Mouse (Mus musculus) embryonic fibroblast, embryonic 13.5 days (primary cell): ENCODE results near the gene Znhit2. TPM values are rescaled to one million over a fixed set of nuclear protein-coding genes. Genes with fewer than 3 reads are reported as not detected.

Experiments used
- H3K27ac ChIP-seq: 2 replicates; pipeline ENCODE4 v1.5.1; 2012; ENCODE audit warnings: low read length, control low read depth, inconsistent platforms; ENCODE audit not compliant: insufficient read depth
- H3K4me1 ChIP-seq: 2 replicates; pipeline ENCODE4 v1.6.1; 2011; ENCODE audit warnings: low read length; ENCODE audit not compliant: control insufficient read depth, insufficient read depth
- H3K4me3 ChIP-seq: 2 replicates; pipeline ENCODE4 v1.5.1; 2011; ENCODE audit warnings: mild to moderate bottlenecking, control low read depth, low read length; ENCODE audit not compliant: insufficient read depth
- CTCF ChIP-seq: IDR thresholded peaks from 2 replicates; pipeline ENCODE4 v1.5.1; 2011; ENCODE audit warnings: mild to moderate bottlenecking, control low read depth, low read length, moderate library complexity, borderline replicate concordance; ENCODE audit not compliant: insufficient read depth
- POLR2A ChIP-seq: IDR thresholded peaks from 2 replicates; pipeline ENCODE4 v1.6.1; 2011; ENCODE audit warnings: low read depth, mild to moderate bottlenecking, control low read depth, low read length, moderate library complexity
- polyA plus RNA-seq: library from polyadenylated mRNA; stranded (reverse); fragments of >200 nt; gene quantifications from 2 replicates; pipeline ENCODE4 v1.2.4, GENCODE M21; 2011; ENCODE audit warnings: low read depth; ENCODE audit not compliant: missing spikeins, insufficient read length

Gene Znhit2
- polyA plus RNA-seq, 1 experiment, result 8.9 TPM

- Histone ChIP-seq H3K4me3 (no peak overlapping the region), H3K4me1 (no peaks in the 10 kb centered on the region), H3K27ac (no peak overlapping the region)
- TF ChIP-seq POLR2A, result no peak
- TF ChIP-seq CTCF, result no peak
Observed at GRCm38 (mm10) chr19:6070571-6071250, 9.7 kb downstream of the Znhit2 start.

- TF ChIP-seq POLR2A (no peak), CTCF (no peak)
- Histone ChIP-seq H3K4me1 (no peaks in the 10 kb centered on the region), H3K4me3 (no peak overlapping the region), H3K27ac (no peak overlapping the region)
Observed at GRCm38 (mm10) chr19:6071261-6071660, 10.3 kb downstream of the Znhit2 start.

- Histone ChIP-seq H3K27ac (no peak overlapping the region), H3K4me3 (no peak overlapping the region), H3K4me1 (no peaks in the 10 kb centered on the region)
- TF ChIP-seq POLR2A (no peak), CTCF (no peak)
Observed at GRCm38 (mm10) chr19:6073889-6074288, 12.9 kb downstream of the Znhit2 start.

GRCm38 (mm10) chr19:6076564-6077393, 15.8 kb downstream of the Znhit2 start, which contains the start of gene Vps51:
TSS of gene Vps51 (minus strand) at chr19:6077231.
- TF ChIP-seq CTCF (no peak), POLR2A (peak; percentile 50)
- Histone ChIP-seq H3K4me1 (no peaks in the 10 kb centered on the region), H3K4me3 (peak within 1 kb of the TSS; percentile 64), H3K27ac (peak within 1 kb of the TSS; percentile 62; the same call in 1 of the 2 replicates)

- Histone ChIP-seq H3K4me3 (no peak within 1 kb of the TSS), H3K4me1 (peaks cover 4% of the 10 kb centered on the region; the same call in 1 of the 2 replicates), H3K27ac (no peak within 1 kb of the TSS)
- TF ChIP-seq POLR2A, result no peak
- TF ChIP-seq CTCF, result no peak
Observed at GRCm38 (mm10) chr19:6079983-6080480, 19.0 kb downstream of the Znhit2 start, which contains the start of gene Tmem262. TSS of gene Tmem262 (plus strand) at chr19:6080033.

GRCm38 (mm10) chr19:6082156-6082555, 21.2 kb downstream of the Znhit2 start, which contains the start of gene Gm28374:
TSS of gene Gm28374 (minus strand) at chr19:6082256.
- Histone ChIP-seq H3K4me1 (peaks cover 4% of the 10 kb centered on the region; the same call in 1 of the 2 replicates), H3K27ac (no peak within 1 kb of the TSS), H3K4me3 (no peak within 1 kb of the TSS)
- TF ChIP-seq POLR2A, result no peak
- TF ChIP-seq CTCF, result no peak

GRCm38 (mm10) chr19:6084478-6085248, 23.7 kb downstream of the Znhit2 start, which contains the start of the genes Zfpl1 and Cdca5:
TSS of gene Zfpl1 (minus strand) at chr19:6084956.
TSS of gene Cdca5 (plus strand) at chr19:6084983.
- H3K4me1 ChIP-seq, result peaks cover 4% of the 10 kb centered on the region; the same call in 1 of the 2 replicates
- H3K27ac ChIP-seq, result peak within 1 kb of the TSS; percentile 55; the same call in 1 of the 2 replicates
- H3K4me3 ChIP-seq, result peak within 1 kb of the TSS; percentile 87
- TF ChIP-seq CTCF (no peak), POLR2A (peak; percentile 61)

- TF ChIP-seq POLR2A, result no peak
- TF ChIP-seq CTCF, result no peak
- no peak overlapping the region for H3K27ac ChIP-seq
Observed at GRCm38 (mm10) chr19:6085417-6085879, 24.5 kb downstream of the Znhit2 start.

GRCm38 (mm10) chr19:6088841-6089240, 27.8 kb downstream of the Znhit2 start:
- Histone ChIP-seq H3K4me1 (peaks cover 1% of the 10 kb centered on the region; the same call in 1 of the 2 replicates), H3K27ac (no peak overlapping the region), H3K4me3 (no peak overlapping the region)
- TF ChIP-seq CTCF (no peak), POLR2A (no peak)

More at GRCm38 (mm10) chr19:6085417-6085879, 24.5 kb downstream of the Znhit2 start:
- peaks cover 4% of the 10 kb centered on the region; the same call in 1 of the 2 replicates for H3K4me1 ChIP-seq
- H3K4me3 ChIP-seq, result peak overlapping the region; percentile 87
